Mouse (Mus musculus) T-helper 17 cell (primary cell): ENCODE data around the gene Btg2.

Experiments used
- in situ Hi-C, 2 experiments: fragments of 300-600 bp; cut with MboI, MseI; formaldehyde crosslinking; loops; 1 replicate in 1 of 2; 2 replicates in 1 of 2; pipeline ENCODE4 v1.15.1; 2025; ENCODE audit warnings: high pct_unique_total_duplicates in 2 of 2

The Btg2 gene

GRCm38 (mm10) chr1:134098726-134099515 lies 20.0 kb upstream of the Btg2 start:
- in situ Hi-C loops = no loop called here

DNA sequence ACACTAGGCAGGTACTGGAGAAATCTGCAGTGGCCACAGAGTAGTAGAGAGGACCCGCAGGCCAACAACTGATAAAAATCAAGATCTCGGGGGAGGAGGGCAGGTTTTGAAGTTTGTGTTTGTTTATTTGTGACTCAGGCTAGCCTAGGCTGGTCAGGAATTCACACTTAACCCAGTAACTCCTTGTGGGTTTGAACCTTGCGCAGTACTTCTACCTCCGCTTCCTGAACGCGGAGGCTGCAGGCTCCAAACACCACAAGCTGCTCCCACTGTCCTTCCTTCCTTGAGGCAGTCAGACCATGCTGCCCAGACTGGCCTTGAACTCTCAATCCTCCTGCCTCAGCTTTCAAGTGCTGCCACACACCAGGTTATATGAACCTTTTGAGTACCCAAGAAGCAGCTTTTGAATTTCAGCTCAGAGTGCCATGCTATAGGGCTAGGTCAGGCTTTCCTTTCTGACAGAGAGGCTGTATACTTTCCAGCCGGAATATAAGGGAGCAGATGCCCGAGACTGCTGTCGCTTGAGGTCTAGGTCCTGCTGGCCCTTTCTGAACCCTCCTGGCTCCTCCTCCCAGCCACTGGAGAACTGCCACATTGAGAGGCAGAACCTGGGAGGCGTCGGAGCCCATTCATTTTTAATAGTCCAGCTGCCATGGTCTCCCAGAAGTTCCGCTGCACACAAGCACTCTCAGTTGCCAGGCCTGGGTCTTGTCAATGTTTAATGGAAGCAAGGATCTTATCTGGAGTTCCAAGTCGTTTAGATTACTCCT lies 19.2 kb upstream of the Btg2 start:
- in situ Hi-C loops = no loop called here

DNA sequence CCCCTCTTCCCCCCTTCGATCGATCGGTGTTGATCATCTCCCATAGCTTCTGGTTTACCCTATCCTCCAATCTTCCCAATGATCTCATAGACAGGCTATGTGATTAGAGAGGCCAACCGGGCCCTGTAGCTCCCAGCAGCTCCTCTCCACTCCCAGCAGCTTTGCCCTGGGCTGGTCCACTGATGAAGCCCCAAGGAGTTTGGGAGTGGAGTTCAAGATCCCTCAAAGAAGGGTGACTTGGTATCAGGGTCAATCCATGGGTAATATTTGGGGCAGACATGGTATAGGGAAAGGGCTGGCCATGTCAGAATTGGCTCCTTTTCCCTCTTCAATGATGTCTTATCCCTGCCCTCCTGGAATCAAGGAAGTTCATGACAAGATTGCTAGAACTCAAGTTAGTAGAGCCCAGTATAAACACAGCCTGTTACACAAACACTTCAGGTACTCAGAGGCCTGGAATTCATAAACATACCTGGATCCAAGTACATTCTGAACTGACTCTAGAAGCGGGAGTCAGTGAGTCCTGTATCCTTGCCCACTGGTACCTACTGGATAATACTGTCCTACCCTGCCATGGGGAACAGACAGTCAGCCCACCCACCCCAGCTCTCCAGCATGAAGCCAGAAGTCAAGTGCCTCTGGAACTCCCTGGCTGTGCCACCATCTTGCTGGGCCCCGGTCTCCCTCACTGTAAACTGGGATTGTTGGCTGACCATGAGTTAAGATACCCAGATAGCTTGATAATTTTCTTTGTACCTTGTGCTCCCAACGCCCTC lies 18.3 kb upstream of the Btg2 start:
- in situ Hi-C loops = no loop called here

GRCm38 (mm10) chr1:134096264-134096934 lies 17.5 kb upstream of the Btg2 start:
- in situ Hi-C loops = no loop called here

DNA sequence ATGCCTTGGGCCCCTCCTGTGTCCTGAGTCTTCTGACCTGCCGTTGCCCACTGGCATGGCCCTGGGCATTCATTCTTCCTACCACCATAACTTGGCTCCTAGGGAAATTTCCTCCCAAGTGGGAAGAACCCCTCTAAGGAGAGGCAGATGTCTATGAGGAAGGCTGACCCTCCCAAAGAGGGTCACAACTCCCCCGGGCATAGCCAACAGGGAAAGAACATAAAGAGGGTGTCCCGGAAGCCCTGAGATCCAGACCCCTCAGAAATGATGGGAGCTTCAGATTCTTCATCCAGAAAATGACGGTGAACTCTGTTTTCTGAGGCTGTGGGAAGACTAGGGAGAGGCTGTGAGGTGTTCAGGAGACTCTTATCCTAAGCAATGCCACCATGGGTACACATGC lies 16.8 kb upstream of the Btg2 start:
- in situ Hi-C loops = no loop called here

GRCm38 (mm10) chr1:134095033-134095612 lies 16.2 kb upstream of the Btg2 start:
- in situ Hi-C loops = no loop called here

- in situ Hi-C loops = no loop called here
Measured at GRCm38 (mm10) chr1:134093771-134094526, 15.0 kb upstream of the Btg2 start.

- in situ Hi-C loops = no loop called here
Measured at GRCm38 (mm10) chr1:134092852-134093770, 14.2 kb upstream of the Btg2 start.

- in situ Hi-C loops = no loop called here
Measured at GRCm38 (mm10) chr1:134092368-134092767, 13.4 kb upstream of the Btg2 start.

DNA sequence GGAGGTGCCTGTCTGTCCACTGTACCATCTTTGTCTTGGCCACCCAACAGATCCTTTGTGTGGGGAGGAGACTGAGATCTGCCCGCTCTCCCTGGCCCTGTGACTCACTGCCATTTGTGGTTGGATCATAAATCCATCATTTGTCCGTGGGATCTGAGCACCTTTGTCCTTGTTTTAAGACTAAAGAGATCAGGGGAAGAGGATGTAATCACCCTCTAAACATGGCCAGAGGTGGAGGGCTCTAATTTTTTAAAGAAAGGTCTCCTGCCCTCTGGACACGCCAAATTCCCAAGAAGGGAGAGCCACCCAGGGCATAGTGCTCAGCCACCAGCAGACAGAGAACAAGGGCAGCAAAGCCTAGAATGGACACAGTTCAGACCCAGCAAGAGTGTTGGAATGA lies 12.9 kb upstream of the Btg2 start:
- in situ Hi-C loops = no loop called here

DNA sequence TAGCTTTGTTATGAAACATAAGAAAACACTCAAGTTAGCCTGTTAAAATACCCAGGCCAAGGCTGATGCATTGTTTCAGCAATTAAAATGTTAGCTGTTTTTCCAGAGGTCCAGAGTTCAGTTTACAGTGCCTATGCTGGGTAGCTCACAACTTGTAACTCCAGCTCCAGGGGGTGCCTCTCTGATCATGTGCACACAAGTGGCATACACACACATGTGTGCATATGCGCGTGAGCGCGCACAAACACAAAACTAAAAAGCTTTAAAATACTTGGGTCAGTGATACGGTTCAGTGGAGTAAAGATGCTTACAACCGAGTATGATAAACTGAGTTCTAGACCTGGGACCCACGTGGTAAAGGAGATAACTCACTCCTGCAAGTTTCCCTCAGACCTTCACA lies 10.2 kb upstream of the Btg2 start:
- in situ Hi-C loops = no loop called here

DNA sequence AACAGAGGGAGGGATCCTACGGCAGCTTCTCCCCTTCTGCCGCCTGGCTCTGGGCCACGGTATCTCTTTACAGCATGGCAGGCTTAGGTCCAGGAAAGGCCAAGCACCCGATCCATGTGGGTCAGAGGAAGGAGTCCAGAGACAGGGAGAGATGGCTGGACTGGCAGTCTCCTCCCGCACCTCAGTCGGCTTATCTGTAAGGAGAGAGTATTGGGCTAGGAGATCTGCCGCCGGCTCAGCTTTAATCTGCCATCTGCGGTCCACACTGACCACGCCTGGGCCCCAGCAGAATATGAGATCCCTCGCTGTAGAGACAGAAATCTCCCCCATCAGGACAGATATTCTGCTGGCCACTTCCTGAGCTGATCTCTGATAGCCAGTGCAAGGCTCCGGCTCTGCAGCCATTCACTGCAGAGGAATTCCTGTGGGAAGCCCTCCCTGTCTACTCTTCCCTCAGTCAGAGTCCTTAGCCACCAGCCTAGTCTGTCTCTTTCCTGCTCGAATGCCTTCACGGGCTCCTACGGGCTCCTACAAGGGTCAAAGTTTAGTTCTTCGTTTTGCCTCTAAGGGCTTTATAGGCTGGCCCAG lies 8.0 kb upstream of the Btg2 start:
- in situ Hi-C loops = no loop called here

DNA sequence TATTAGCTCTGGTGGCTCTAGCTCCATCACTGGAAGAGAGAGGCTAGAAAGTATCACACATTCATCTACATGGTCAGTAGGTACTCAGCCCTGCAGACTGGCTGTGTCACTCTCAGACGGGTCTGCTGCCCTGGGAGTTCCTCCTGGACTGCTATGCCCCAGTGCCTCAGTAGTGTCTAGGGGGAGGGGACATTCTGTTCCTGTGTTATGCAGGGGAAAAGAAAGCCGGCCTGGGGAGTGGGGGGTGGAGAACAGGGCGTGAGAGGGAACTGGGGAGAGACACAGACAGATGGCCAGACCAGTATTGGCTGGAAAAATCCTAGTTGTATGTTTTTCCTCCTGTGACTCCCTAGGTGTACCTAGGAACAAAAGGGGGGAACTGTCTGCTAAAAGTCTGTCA lies 7.1 kb upstream of the Btg2 start:
- in situ Hi-C loops = no loop called here

DNA sequence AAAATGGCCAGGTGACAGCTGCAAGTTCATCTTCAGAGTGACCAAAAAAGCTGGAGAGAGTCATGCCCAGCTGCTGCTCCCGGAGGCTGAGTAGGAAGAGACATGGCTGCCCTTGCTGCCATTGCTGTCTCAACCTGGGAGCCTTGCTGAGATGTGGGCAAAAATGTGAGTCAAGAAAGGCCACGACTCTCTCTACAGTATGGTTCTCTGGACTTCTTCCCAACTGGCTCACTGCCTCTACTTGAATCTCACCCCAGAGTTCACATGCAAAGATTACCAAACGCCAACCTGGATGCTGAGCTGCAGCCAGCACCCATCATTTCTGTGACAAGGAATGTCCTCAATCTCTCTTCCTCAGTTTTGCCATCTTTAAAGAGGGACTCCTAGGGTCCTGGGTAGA lies 5.2 kb upstream of the Btg2 start:
- in situ Hi-C loops = no loop called here

- in situ Hi-C loops = no loop called here
Measured at GRCm38 (mm10) chr1:134083676-134084075, 4.8 kb upstream of the Btg2 start.

DNA sequence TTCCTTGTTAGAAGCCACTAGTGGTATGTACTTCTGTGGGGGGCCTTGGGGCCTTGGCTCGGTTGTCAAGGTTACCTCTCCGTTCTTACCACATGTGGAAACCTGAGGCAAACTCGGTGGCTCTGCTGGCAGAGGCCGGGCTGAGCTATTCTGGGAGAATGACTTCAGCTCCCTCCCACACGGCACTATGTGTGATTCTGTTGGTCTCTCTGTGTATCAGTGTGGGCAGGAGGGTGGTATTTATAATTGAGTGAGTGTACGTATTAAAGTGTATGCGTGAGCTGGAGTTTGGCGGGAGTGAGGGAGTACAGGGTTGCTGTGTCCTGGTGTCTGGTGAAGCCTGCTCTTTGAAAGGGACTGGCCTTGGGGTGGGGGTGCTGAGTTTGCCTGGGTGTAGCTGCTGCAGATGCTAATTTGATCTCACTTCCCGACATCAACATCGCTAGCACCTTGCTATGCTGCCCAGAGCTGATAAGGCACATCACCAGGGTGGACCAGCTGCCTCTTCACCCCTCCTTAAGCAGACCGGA lies 4.1 kb upstream of the Btg2 start:
- in situ Hi-C loops = no loop called here

- in situ Hi-C loops = no loop called here
Measured at GRCm38 (mm10) chr1:134080881-134081450, 2.0 kb upstream of the Btg2 start.

DNA sequence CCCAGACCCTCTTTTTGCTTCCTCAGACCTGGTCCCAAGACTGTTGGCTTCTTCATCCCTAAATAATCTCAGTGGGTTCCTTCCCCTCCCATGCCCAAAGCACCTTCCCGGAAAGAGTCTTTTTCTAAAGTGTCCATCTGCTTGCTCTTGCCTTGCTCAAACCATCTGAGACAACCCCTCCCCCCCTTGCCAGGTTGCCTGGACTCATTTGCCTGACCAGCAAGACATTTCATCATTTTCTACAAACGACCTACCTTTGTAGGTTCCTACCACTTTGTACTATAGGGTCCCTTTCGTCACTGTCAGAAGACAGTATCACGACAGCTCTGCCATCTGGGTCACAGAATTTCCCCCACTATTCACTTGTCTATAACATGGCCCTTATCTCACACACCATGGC lies 1.5 kb upstream of the Btg2 start:
- in situ Hi-C loops = no loop called here
